Mouse (Mus musculus): ENCODE results near the gene Eif2ak4. TPM values are rescaled to one million over a fixed set of nuclear protein-coding genes. Genes with fewer than 3 reads are reported as not detected.

The Eif2ak4 gene
- total and polyA plus RNA-seq, 3 experiments = 12.4 to 38.2 (median 23.9) TPM

GRCm38 (mm10) chr2:118429297-118429696 is 40.9 kb downstream of the Eif2ak4 start:
- Histone ChIP-seq H3K4me3 (ENCODE audit: low read depth, low read length) (no peak overlapping the region), H3K9me3 (replicated peaks) (no peaks in the 10 kb centered on the region), H3K4me1 (ENCODE audit: insufficient read depth, low read depth, low read length) (no peaks in the 10 kb centered on the region), H3K36me3 (replicated peaks) (peaks cover 87% of the 10 kb centered on the region), H3K27me3 (ENCODE audit: insufficient read depth, low read length) (no peaks in the 10 kb centered on the region; the same call in 1 of the 2 replicates)
- DNase-seq (ENCODE audit: low spot score) (no peak), ATAC-seq (ENCODE audit: extremely low read depth, insufficient number of reproducible peaks, low FRiP score, poor library complexity, severe bottlenecking) (no peak)
- TF ChIP-seq TAL1 (conservative IDR thresholded peaks at IDR 0.05; ENCODE audit: low read depth, low read length) (no peak), GATA2 (IDR thresholded peaks at IDR 0.05; ENCODE audit: borderline replicate concordance, low read depth, low read length) (no peak), POLR2AphosphoS5 (IDR thresholded peaks at IDR 0.05; ENCODE audit: insufficient replicate concordance, low read depth, low read length) (no peak), GATA1 (IDR thresholded peaks at IDR 0.05; ENCODE audit: borderline replicate concordance, low read length) (no peak)

DNA sequence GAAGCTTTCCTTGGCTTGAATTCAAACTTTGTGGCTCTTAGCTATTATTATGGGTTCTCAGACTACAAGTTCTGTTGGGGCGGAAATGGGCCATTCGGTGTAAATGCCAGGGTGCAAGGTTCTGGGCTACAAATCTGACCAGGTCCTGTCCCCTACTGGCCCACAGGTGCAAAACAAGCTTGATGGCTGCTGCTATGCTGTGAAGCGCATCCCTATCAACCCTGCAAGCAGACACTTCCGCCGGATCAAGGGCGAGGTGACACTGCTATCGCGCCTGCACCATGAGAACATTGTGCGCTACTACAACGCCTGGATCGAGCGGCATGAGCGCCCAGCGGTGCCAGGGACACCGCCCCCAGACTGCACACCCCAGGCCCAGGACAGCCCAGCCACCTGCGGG is 42.2 kb downstream of the Eif2ak4 start:
- H3K9me3 ChIP-seq (replicated peaks) = no peaks in the 10 kb centered on the region
- H3K27me3 ChIP-seq (ENCODE audit: insufficient read depth, low read length) = no peaks in the 10 kb centered on the region; the same call in 1 of the 2 replicates
- TF ChIP-seq TAL1 (conservative IDR thresholded peaks at IDR 0.05; ENCODE audit: low read depth, low read length) = no peak
- no peak for TF ChIP-seq CTCF (IDR thresholded peaks at IDR 0.05; ENCODE audit: low read depth, low read length)
- no peak for TF ChIP-seq GATA2 (IDR thresholded peaks at IDR 0.05; ENCODE audit: borderline replicate concordance, low read depth, low read length)
- no peak for TF ChIP-seq POLR2AphosphoS5 (IDR thresholded peaks at IDR 0.05; ENCODE audit: insufficient replicate concordance, low read depth, low read length)
- TF ChIP-seq GATA1 (IDR thresholded peaks at IDR 0.05; ENCODE audit: borderline replicate concordance, low read length) = no peak
- no peak overlapping the region for H3K4me3 ChIP-seq (ENCODE audit: low read depth, low read length)
- peaks cover 85% of the 10 kb centered on the region for H3K36me3 ChIP-seq (replicated peaks)
- DNase-seq (ENCODE audit: low spot score) (no peak), ATAC-seq (ENCODE audit: extremely low read depth, insufficient number of reproducible peaks, low FRiP score, poor library complexity, severe bottlenecking) (no peak)
- no peaks in the 10 kb centered on the region for H3K4me1 ChIP-seq (ENCODE audit: insufficient read depth, low read depth, low read length)

DNA sequence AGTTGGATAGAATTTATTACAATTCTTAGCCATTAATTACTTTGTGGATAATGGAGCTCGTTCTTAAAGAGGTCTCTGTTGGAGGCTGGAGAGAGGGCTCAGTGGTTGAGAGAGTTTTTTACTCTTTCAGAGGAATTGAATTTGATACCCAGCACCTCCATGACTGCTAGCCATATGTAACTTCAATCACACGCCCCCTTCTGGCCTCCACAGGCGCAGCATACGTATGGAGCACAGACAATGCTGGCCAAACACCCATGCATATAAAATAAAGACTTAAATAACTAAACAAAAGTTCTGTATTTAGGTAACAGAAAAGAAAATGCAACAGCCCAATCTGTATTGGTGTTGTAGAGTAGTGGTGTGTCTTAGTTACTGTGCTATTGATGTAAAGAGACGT is 43.2 kb downstream of the Eif2ak4 start:
- ATAC-seq (ENCODE audit: extremely low read depth, insufficient number of reproducible peaks, low FRiP score, poor library complexity, severe bottlenecking) = no peak; the same call in 1 of the 2 replicates
- no peaks in the 10 kb centered on the region for H3K9me3 ChIP-seq (replicated peaks)
- H3K27me3 ChIP-seq (ENCODE audit: insufficient read depth, low read length) = no peaks in the 10 kb centered on the region; the same call in 1 of the 2 replicates
- no peaks in the 10 kb centered on the region for H3K4me1 ChIP-seq (ENCODE audit: insufficient read depth, low read depth, low read length)
- H3K36me3 ChIP-seq (replicated peaks) = peaks cover 88% of the 10 kb centered on the region
- H3K4me3 ChIP-seq (ENCODE audit: low read depth, low read length) = no peak overlapping the region
- DNase-seq (ENCODE audit: low spot score) = no peak
- no peak for TF ChIP-seq CTCF (IDR thresholded peaks at IDR 0.05; ENCODE audit: low read depth, low read length)

GRCm38 (mm10) chr2:118442172-118442571 is 53.8 kb downstream of the Eif2ak4 start:
- Histone ChIP-seq H3K36me3 (replicated peaks) (peaks cover 70% of the 10 kb centered on the region), H3K4me3 (ENCODE audit: low read depth, low read length) (no peak overlapping the region), H3K9me3 (replicated peaks) (no peaks in the 10 kb centered on the region), H3K27me3 (ENCODE audit: insufficient read depth, low read length) (no peaks in the 10 kb centered on the region), H3K4me1 (ENCODE audit: insufficient read depth, low read depth, low read length) (no peaks in the 10 kb centered on the region)
- TF ChIP-seq POLR2AphosphoS5 (IDR thresholded peaks at IDR 0.05; ENCODE audit: insufficient replicate concordance, low read depth, low read length) = no peak
- TF ChIP-seq TAL1 (conservative IDR thresholded peaks at IDR 0.05; ENCODE audit: low read depth, low read length) = no peak
- no peak for TF ChIP-seq CTCF (IDR thresholded peaks at IDR 0.05; ENCODE audit: low read depth, low read length)
- no peak for TF ChIP-seq GATA1 (IDR thresholded peaks at IDR 0.05; ENCODE audit: borderline replicate concordance, low read length)
- no peak for TF ChIP-seq GATA2 (IDR thresholded peaks at IDR 0.05; ENCODE audit: borderline replicate concordance, low read depth, low read length)
- no peak for ATAC-seq (ENCODE audit: extremely low read depth, insufficient number of reproducible peaks, low FRiP score, poor library complexity, severe bottlenecking)
- no peak for DNase-seq (ENCODE audit: low spot score)

GRCm38 (mm10) chr2:118442723-118443122 is 54.3 kb downstream of the Eif2ak4 start:
- Histone ChIP-seq H3K36me3 (replicated peaks) (peaks cover 66% of the 10 kb centered on the region), H3K4me3 (ENCODE audit: low read depth, low read length) (no peak overlapping the region)
- no peak for TF ChIP-seq GATA2 (IDR thresholded peaks at IDR 0.05; ENCODE audit: borderline replicate concordance, low read depth, low read length)
- TF ChIP-seq CTCF (IDR thresholded peaks at IDR 0.05; ENCODE audit: low read depth, low read length) = no peak
- TF ChIP-seq GATA1 (IDR thresholded peaks at IDR 0.05; ENCODE audit: borderline replicate concordance, low read length) = no peak
- no peak for TF ChIP-seq POLR2AphosphoS5 (IDR thresholded peaks at IDR 0.05; ENCODE audit: insufficient replicate concordance, low read depth, low read length)
- no peak for TF ChIP-seq TAL1 (conservative IDR thresholded peaks at IDR 0.05; ENCODE audit: low read depth, low read length)

DNA sequence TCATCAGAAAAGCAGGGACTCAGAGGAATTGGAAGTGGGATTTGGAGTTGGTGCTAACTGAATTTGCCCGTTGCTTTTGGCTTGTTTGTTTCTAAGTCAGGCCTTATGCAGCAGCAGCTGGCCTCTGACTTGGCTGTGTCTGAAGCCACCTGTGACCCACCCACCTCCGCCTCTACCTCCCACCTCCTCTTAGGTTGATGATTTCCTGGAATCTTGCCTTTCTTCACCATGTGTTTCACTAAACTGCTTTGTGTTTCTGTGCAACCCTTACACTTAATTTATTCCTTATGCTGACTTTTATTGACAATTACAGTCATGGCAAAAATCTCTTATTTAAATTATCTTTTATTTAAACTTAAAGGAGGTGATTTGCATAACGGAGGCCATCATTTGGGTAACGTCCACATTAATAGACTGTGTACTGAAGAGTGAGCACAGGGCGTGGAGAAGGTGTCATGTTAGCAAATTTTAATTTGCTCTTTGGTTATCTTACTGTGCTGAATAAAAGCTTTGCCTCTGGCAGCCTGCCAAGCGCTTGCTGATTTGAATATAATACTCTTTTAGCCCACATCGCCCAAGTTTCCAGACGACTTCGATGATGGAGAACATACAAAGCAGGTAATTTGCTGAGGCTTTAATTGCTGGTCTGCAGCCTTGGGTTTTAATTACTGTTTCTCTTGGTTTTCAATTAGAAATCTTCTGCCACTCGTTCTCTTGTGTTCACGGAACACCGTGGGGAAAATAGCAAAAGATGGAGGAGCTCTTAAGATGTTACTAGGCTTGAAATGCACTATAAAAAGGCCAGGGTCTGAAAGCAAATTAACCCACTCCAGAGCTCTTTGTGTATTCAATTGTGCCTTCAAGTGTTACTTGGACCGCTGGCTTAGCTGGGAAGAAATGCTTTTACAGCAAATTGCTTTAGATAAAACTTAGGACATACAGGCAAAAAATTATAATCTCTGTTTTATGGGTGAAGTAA is 57.6 kb downstream of the Eif2ak4 start:
- ATAC-seq (ENCODE audit: extremely low read depth, insufficient number of reproducible peaks, low FRiP score, poor library complexity, severe bottlenecking) = no peak
- peaks cover 62% of the 10 kb centered on the region for H3K36me3 ChIP-seq (replicated peaks)
- no peak overlapping the region for H3K4me3 ChIP-seq (ENCODE audit: low read depth, low read length)
- no peak for DNase-seq (ENCODE audit: low spot score)
- no peaks in the 10 kb centered on the region for H3K27me3 ChIP-seq (ENCODE audit: insufficient read depth, low read length)
- H3K4me1 ChIP-seq (ENCODE audit: insufficient read depth, low read depth, low read length) = no peaks in the 10 kb centered on the region
- TF ChIP-seq TAL1 (conservative IDR thresholded peaks at IDR 0.05; ENCODE audit: low read depth, low read length) (no peak), CTCF (IDR thresholded peaks at IDR 0.05; ENCODE audit: low read depth, low read length) (no peak), GATA1 (IDR thresholded peaks at IDR 0.05; ENCODE audit: borderline replicate concordance, low read length) (no peak), GATA2 (IDR thresholded peaks at IDR 0.05; ENCODE audit: borderline replicate concordance, low read depth, low read length) (no peak), POLR2AphosphoS5 (IDR thresholded peaks at IDR 0.05; ENCODE audit: insufficient replicate concordance, low read depth, low read length) (no peak)
- no peaks in the 10 kb centered on the region for H3K9me3 ChIP-seq (replicated peaks)

More at GRCm38 (mm10) chr2:118442723-118443122, 54.3 kb downstream of the Eif2ak4 start:
- no peaks in the 10 kb centered on the region for H3K9me3 ChIP-seq (replicated peaks)
- DNase-seq (ENCODE audit: low spot score) (no peak), ATAC-seq (ENCODE audit: extremely low read depth, insufficient number of reproducible peaks, low FRiP score, poor library complexity, severe bottlenecking) (no peak)
- H3K4me1 ChIP-seq (ENCODE audit: insufficient read depth, low read depth, low read length) = no peaks in the 10 kb centered on the region
- no peaks in the 10 kb centered on the region for H3K27me3 ChIP-seq (ENCODE audit: insufficient read depth, low read length)

Measured in G1E (cell line).